Mouse (Mus musculus) cerebellum, adult 2 months (tissue): ENCODE measurements around the gene Pde7b.

ENCODE experiments used
- CTCF ChIP-seq: fragments of 200-500 bp; IDR thresholded peaks from 2 replicates; pipeline ENCODE4 v1.5.1; 2011; ENCODE audit warnings: low read depth, mild to moderate bottlenecking, control low read depth, low read length, moderate library complexity, borderline replicate concordance; ENCODE audit not compliant: insufficient read depth
- POLR2A ChIP-seq: fragments of 200-500 bp; IDR thresholded peaks from 2 replicates; pipeline ENCODE4 v1.6.1; 2011; ENCODE audit warnings: low read length, control low read depth, borderline replicate concordance; ENCODE audit not compliant: insufficient read depth

GRCm38 (mm10) chr10:20503265-20504025, 221.4 kb downstream of the Pde7b start:
- TF ChIP-seq POLR2A: no peak
- TF ChIP-seq CTCF: no peak
